26 mouse cellular contexts compared by ENCODE assay signal in the genomic region with DNA sequence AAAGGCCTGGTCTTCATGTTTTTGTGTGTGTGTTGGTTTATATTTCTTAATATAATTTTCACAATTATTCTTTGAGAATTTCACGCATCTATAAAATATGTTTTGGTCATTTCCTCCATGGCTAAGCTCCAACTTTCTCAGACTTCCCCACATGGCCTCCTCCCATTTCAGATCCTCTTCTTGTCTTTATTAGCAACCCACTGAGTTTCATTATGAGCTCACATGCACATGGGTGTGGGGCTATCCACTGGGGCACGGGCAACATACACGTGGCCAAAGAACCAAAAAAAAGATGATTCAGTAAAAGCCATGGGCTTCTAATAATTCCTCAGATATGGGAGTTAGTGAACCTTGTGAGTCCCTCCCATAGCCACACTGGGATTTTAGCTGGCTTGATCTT. TPM values are rescaled to one million over a fixed set of nuclear protein-coding genes. Genes with fewer than 3 reads are reported as not detected.
DNase-seq lines count a peak whose midpoint lies in the region; ATAC-seq and TF ChIP-seq lines count a peak whose summit lies in the region.
"Had no signal": no experiment of that assay in that cellular context is flagged by ENCODE, and none has a peak within 500 bp of the region (broad histone marks: within the 10 kb centered on the region; RNA-seq: fewer than 3 reads in every experiment).

No protein-coding gene starts in this region.

- TF ChIP-seq CTCF in liver, adult 2 months (IDR thresholded peaks at IDR 0.05; ENCODE audit: low read depth, low read length): no peak

- H3K4me3 ChIP-seq in liver, adult 2 months (ENCODE audit: insufficient read depth, low read depth, low read length): no peak overlapping the region
- H3K4me3 ChIP-seq: embryonic facial prominence, embryonic 13.5 days; embryonic facial prominence, embryonic 15.5 days; erythroblast, embryonic 14.5 days; forebrain, embryonic 10.5 days; forebrain, embryonic 12.5 days had no signal

- H3K27me3 ChIP-seq in liver, adult 2 months (ENCODE audit: control insufficient read depth, insufficient read depth, low read length): no peaks in the 10 kb centered on the region
- H3K27me3 ChIP-seq: embryonic facial prominence, embryonic 13.5 days; embryonic facial prominence, embryonic 15.5 days; forebrain, embryonic 12.5 days; Patski had no signal

- no peaks in the 10 kb centered on the region for H3K36me3 ChIP-seq in liver, adult 2 months (ENCODE audit: control insufficient read depth, insufficient read depth, low read length)
- H3K36me3 ChIP-seq: embryonic facial prominence, embryonic 13.5 days; embryonic facial prominence, embryonic 15.5 days; forebrain, embryonic 10.5 days; forebrain, embryonic 12.5 days; G1E had no signal

- H3K27ac ChIP-seq in liver, adult 2 months (replicated peaks; ENCODE audit: insufficient read depth, low read depth, low read length): no peak overlapping the region
- H3K27ac ChIP-seq: embryonic facial prominence, embryonic 13.5 days; embryonic facial prominence, embryonic 15.5 days; forebrain, embryonic 10.5 days; forebrain, embryonic 12.5 days had no signal

- 0 out of 2 replicates have a peak, but pooled peaks have one; percentile 25 for ATAC-seq in common myeloid progenitor, adult 5-6 weeks (replicated peaks; ENCODE audit: low read depth, poor library complexity, severe bottlenecking)
- ATAC-seq in monocyte, adult 5-6 weeks (replicated peaks; ENCODE audit: insufficient number of reproducible peaks, low FRiP score, low TSS enrichment, poor library complexity, severe bottlenecking): peak; percentile 71
- ATAC-seq: activated CD4-positive, CD25-positive, alpha-beta regulatory T cell, adult 4 months; forebrain, embryonic 14.5 days; forebrain, embryonic 16.5 days; Patski had no signal

- WGBS in liver, adult 2 months: 86% methylated on average over 3 of the region's 3 CpGs

- no peak overlapping the region for H3K9ac ChIP-seq in liver, adult 2 months (ENCODE audit: low read depth, low read length)
- H3K9ac ChIP-seq: embryonic facial prominence, embryonic 13.5 days; embryonic facial prominence, embryonic 15.5 days; forebrain, embryonic 12.5 days had no signal

- no peaks in the 10 kb centered on the region for H3K79me2 ChIP-seq in liver, adult 2 months (ENCODE audit: control insufficient read depth, insufficient read depth, low read length)

- TF ChIP-seq POLR2A in liver, adult 2 months (IDR thresholded peaks at IDR 0.05; ENCODE audit: extremely low read depth, insufficient read depth, low read length): no peak

- H3K4me1 ChIP-seq in liver, adult 2 months (ENCODE audit: control insufficient read depth, insufficient read depth, low read length): no peaks in the 10 kb centered on the region
- H3K4me1 ChIP-seq: forebrain, embryonic 10.5 days; forebrain, embryonic 12.5 days had no signal

- peak; percentile 19 for DNase-seq in liver, adult 2 months (ENCODE audit: extremely low read depth, low read depth, low spot score)
- DNase-seq in liver: no peak
- DNase-seq in embryo, embryonic 10 days (ENCODE audit: low spot score): no peak
- no peak for DNase-seq in lung, postnatal 14 days
- DNase-seq in right cerebral cortex, postnatal 14 days: no peak
- DNase-seq: adrenal gland, adult 8-10 months; adrenal gland, postnatal 25 days; cerebellum, adult 11 months; cerebellum, adult 18-20 months; cerebellum, adult 8-10 months; cerebellum, adult 9-11 months; cerebellum, postnatal 14 days; cerebellum, postnatal 36 days; embryo, embryonic 11 days had no signal

RNA-seq across cellular contexts. Expression of a gene that starts 50.1 kb away (rescaled TPM):
- 68.2 and 68.3 TPM in 2 replicates for total RNA-seq in liver, adult 2 months (2014; rRNA removed)
- polyA plus RNA-seq in liver, adult 2 months (2012; rRNA removed): 17.2 and 17.9 TPM in 2 replicates
- total RNA-seq in common myeloid progenitor, adult 5-6 weeks (2017): 233 and 247 TPM in 2 replicates
- total RNA-seq in monocyte, adult 5-6 weeks (2017): 63.6 to 87.6 TPM (median 74.6 TPM) in 3 replicates
